Mouse (Mus musculus) lung, embryonic 16.5 days (tissue): ENCODE data around the gene Slc18b1. TPM values are rescaled to one million over a fixed set of nuclear protein-coding genes. Genes with fewer than 3 reads are reported as not detected.

Experiments used
- polyA plus RNA-seq: library from polyadenylated mRNA; unstranded; fragments of >200 nt; fragmentation: Nextera tagmentation; extraction: Ambion mirVana; gene quantifications from 2 replicates; pipeline ENCODE4 v1.2.1, GENCODE M21; 2015

The Slc18b1 gene
- polyA plus RNA-seq, 1 experiment from 2014 or later, result 21.5 TPM

Other genes starting within 250 kb of the Slc18b1 start
- 165 and 173 TPM in 2 replicates for gene Rps12, start 9.7 kb upstream of the Slc18b1 start, polyA plus RNA-seq
- 0.29 and 0.53 TPM in 2 replicates for gene Vnn3, start 54.5 kb downstream of the Slc18b1 start, polyA plus RNA-seq
- gene Vnn1, start 97.7 kb downstream of the Slc18b1 start, polyA plus RNA-seq, result 3.8 and 4.9 TPM in 2 replicates
- gene Taar1, start 123.4 kb downstream of the Slc18b1 start, polyA plus RNA-seq, result not detected in 2 replicates
- not detected in 2 replicates for gene Taar2, start 141.6 kb downstream of the Slc18b1 start, polyA plus RNA-seq
- gene Taar3, start 152.6 kb downstream of the Slc18b1 start, polyA plus RNA-seq, result not detected in 2 replicates
- not detected in 2 replicates for gene Taar4, start 163.5 kb downstream of the Slc18b1 start, polyA plus RNA-seq
- not detected in 2 replicates for gene Taar5, start 173.7 kb downstream of the Slc18b1 start, polyA plus RNA-seq
- not detected in 2 replicates for gene Taar6, start 188.7 kb downstream of the Slc18b1 start, polyA plus RNA-seq
- gene Taar7a, start 196.5 kb downstream of the Slc18b1 start, polyA plus RNA-seq, result not detected in 2 replicates
- gene Taar7b, start 203.0 kb downstream of the Slc18b1 start, polyA plus RNA-seq, result not detected in 2 replicates
- gene Taar7d, start 230.2 kb downstream of the Slc18b1 start, polyA plus RNA-seq, result not detected in 2 replicates
- not detected in 2 replicates for gene Taar7e, start 240.6 kb downstream of the Slc18b1 start, polyA plus RNA-seq